Mouse (Mus musculus) adrenal gland, postnatal 36 days (tissue): ENCODE results near the gene Gfm2. TPM values are rescaled to one million over a fixed set of nuclear protein-coding genes. Genes with fewer than 3 reads are reported as not detected.

ENCODE experiments used
- DNase-seq, 2 experiments: peaks; one replicate each; pipeline ENCODE4 v3.0.0; 2021; ENCODE audit warnings: mixed read lengths in 1 of 2
- total RNA-seq, 2 experiments: library from RNA; stranded (reverse); gene quantifications; 2 replicates each; pipeline ENCODE4 v1.2.3; 2021

The Gfm2 gene
- total RNA-seq, 2 experiments from 2014 or later, result 40.5 to 46.5 TPM

GRCm38 (mm10) chr13:97187693-97188092, 50.0 kb downstream of the Gfm2 start:
- DNase-seq, result no peak

DNA sequence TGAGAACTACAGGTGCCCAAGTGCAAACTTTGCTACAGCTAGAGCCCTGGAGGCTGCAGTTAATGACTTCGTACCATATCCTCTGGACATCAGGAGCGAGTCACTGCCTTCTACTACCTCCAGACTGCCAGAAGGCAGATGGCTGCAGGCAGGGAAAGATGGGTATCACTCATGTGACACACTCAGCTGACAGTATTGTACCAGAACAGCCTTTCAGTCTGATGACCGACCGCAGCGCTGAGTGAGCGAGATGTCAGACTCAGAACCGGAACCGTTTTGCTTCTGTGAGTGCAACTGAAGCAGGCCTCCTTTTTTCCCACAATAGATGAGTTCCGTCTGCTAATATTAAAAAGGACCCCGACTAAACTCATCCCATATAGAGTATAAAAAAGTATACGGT, 54.9 kb downstream of the Gfm2 start:
- DNase-seq, result no peak

DNA sequence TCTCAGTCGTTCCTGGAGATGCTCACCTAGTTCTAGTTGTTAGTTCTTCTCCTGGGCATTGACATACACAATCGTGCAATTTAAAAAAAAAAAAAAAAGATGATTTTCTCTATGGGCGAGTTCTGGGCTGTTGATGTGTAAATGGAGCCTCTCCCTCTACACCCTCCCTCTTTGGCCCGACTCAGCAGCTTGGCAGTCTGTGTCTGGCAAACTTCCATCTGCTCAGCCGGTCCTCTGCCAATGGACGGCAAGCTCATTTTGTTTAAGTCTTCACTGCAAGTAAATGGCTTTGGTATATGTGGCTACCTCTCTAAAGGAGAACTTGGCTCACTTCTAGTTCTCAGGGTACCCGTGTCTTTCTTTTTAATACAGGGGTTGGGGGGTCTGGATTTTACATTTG, 55.7 kb downstream of the Gfm2 start:
- DNase-seq, result peak; percentile 71 to 76

DNA sequence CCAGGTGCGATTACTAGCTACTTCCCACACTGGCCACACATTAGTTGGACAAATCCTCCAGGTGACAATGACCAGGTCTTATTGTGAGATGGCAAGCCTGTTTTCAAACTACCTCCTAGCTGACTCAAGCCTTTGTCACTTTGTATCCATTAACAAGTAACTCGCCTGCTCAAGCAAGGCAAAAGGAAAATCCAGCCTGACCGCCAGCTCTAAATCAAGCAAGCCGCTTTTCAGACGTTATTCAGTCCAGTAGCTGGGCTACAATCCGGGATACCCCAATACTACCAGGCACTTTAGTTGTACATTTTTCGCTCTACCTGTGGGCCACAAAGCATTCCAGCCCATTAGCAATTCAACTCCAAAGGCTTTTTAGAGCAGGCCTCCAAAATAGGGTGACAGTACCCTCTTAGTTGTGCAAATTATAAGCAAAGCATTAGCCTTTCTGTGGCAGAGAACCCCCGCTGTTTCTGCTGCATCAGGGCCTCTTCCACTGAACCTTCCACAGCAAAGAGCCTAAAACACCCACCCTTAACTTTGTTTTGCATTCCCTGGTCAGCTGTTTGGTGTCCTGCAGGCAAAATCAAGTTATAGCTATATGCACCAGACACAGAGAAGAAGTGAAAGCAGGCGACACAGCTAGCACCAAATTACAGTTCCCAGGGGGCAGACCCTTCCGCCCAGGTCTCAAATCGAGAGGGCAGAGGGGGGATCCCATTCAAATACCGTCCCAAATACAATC, 58.6 kb downstream of the Gfm2 start:
- DNase-seq, result no peak

DNA sequence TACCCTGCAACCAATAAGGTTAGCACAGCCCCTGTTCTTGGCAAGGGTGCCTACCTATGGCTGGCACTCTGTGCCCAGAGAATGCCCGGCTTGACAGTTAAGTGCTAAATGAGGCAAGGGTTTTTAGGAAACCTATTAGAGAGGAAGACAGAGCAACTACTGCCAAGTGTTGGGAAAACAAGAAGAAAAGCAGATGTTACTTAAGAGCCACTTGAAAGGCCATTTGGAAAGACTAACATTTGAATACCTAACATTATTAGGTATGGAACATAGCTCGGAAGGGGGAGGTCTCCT, 59.1 kb downstream of the Gfm2 start:
- no peak for DNase-seq

GRCm38 (mm10) chr13:97197932-97198562, 60.3 kb downstream of the Gfm2 start, which contains the start of gene Hexb:
Hexb (minus strand) TSS chr13:97198357.
- peak; percentile 96 to 97 for DNase-seq

DNA sequence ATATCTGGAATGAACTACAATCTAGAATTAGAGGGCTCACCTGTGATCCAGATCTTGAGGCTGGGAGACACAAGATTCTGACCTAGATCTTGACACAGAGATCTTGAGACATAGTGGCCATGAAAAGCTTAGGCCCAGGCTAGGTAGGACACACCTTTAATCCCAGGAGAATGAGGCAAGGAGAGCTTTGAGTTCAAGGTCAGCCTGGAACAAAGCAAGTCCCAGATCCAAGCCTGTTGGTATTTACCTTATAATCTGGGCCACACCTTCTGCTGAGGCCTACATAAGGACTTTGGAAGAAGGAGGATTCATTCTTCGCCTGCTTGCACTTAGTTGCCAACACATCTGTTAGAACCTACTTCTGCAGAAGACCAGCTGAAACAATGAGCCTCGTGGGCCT, 61.4 kb downstream of the Gfm2 start:
- DNase-seq, result no peak

- DNase-seq, result no peak
Measured at GRCm38 (mm10) chr13:97201076-97201475, 63.3 kb downstream of the Gfm2 start.

DNA sequence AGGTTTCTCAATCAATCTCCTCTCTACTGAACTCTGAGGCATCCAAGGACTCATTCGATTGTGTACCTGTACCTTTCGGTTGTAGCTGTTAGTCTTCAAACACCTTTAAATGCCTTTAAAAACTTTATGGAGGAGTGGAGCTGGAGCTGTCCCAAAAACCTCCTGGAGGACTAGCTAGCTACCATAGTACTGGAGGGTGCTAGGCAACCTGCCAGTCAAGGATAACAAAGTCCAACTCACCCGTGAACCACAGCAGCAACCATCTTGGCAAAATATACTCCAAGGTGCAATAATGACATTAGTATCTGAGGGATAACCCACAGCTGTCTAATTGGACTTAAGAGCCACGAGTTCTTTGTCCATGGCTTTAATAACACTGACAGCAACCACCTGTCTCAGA, 64.2 kb downstream of the Gfm2 start:
- DNase-seq, result no peak

GRCm38 (mm10) chr13:97205052-97205701, 67.4 kb downstream of the Gfm2 start:
- DNase-seq, result peak; percentile 84 to 90

GRCm38 (mm10) chr13:97206046-97206445, 68.3 kb downstream of the Gfm2 start:
- no peak for DNase-seq

- DNase-seq, result no peak
Measured at GRCm38 (mm10) chr13:97207472-97208111, 69.9 kb downstream of the Gfm2 start.

- DNase-seq, result no peak
Measured at GRCm38 (mm10) chr13:97208112-97208478, 70.4 kb downstream of the Gfm2 start.

GRCm38 (mm10) chr13:97208500-97209010, 70.8 kb downstream of the Gfm2 start:
- DNase-seq, result no peak

DNA sequence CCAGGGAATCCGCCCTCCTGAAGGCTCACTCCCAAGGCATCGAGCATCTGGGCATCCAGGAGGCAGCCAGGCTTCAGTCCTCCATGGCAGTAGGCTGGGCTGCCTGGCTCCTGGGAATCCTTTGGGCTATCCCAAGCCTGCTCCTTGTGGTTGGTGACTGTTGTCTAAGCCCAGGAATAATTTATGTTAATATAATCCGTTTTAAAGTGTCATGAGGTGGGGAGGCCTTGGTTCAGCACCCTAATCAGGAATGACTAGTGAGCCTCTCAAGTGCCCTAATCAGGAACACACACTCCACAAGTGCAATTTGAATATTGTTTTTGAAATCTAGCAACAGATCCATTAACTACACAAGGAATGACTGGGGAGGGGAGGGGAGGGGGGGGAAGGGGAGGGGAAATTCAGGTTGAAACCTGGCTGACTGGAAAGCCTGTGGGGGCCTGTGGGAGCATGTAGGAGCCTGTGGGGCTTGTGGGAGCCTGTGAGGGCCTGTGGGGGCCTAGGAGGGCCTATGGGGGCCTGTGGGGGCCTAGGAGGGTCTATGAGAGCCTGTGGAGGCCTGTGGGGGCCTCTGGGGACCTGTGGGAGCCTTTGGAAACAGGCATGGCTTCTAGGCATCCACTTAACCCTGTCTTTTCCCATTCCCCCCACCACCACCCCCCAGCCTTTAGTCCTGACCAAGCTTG, 77.0 kb downstream of the Gfm2 start:
- DNase-seq, result no peak

GRCm38 (mm10) chr13:97215563-97215962, 77.8 kb downstream of the Gfm2 start:
- DNase-seq, result no peak

GRCm38 (mm10) chr13:97216196-97216595, 78.5 kb downstream of the Gfm2 start:
- no peak for DNase-seq

- no peak for DNase-seq
Measured at GRCm38 (mm10) chr13:97220022-97220421, 82.3 kb downstream of the Gfm2 start.

- no peak for DNase-seq
Measured at GRCm38 (mm10) chr13:97223856-97224255, 86.1 kb downstream of the Gfm2 start.

DNA sequence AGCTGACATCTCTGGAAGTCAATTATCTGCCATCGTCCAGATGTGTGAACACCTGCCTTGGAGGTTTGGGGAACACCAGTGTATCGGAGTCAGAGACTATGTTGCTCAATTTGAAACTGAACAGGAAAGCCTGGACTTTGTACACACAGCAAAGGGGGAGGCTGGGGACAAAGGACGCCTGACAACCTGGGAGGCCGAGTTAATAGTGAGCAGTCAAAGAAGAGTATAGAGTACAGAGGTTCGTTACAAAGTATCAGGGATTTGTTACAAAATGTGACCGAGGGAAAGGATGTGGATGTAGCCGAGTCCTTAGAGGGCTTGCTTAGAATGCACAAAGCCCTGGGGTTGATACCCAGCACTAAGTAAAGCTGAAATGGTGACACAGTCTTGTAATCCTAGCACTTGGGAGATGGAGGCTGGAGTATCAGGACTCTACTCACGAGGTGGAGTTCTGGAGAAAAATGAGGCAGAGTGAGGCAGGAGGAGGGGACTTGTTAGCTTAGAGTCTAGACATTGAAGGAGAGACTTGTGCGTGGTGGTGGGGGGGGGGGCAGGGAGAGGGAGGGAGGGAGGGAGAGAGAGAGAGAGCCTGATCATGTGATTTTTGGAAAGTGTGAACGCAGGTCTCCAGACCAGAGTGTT, 86.7 kb downstream of the Gfm2 start:
- no peak for DNase-seq

DNA sequence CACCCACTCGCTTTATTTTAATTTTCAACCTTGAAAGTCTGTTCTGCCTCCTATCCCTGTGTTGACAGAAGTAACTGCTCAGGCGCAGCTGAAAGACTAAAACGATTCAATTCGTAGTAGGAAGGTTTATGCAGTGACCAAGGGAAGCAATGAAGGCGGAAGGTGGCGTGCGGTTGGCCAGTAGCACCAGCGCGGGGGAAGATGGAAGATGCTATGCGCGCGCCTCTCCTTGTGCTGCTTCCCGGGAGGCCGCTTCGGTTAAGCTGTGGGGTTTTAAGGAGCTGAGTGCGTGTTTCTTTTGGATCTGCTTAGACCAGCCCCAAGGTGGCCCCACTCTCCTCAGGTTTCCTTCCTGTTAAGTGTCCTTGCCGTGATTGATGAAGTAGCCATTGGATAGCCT, 87.4 kb downstream of the Gfm2 start:
- no peak for DNase-seq

DNA sequence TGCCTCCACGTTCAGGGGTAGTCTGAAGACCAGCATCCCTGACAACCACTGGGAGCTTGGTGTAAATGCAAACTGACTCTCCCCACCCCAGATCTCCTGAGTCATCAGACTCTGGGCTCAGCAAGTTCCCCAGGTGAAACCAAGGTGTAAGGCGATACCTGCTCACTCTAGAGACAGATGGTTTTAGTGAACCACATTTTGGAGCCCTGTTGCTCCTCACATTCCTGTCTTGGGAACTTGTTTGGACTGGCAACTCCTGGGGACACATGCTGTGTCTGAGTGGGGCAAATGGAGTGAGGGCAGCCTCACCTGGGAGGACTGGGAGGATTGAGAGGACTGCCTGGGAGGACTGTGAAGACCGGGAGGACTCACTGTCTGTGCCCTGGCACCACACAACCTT, 90.1 kb downstream of the Gfm2 start:
- DNase-seq, result no peak
